ENCODE assay signal across 8 mouse cellular contexts in genomic region chr13:88822332-88822895, GRCm38 (mm10). TPM values are rescaled to one million over a fixed set of nuclear protein-coding genes. Genes with fewer than 3 reads are reported as not detected.
A peak's percentile ranks its signal among the peaks of the same experiment; 100 is the strongest.
DNase-seq lines count a peak whose midpoint lies in the region; ATAC-seq lines count a peak whose summit lies in the region.

No protein-coding gene starts in this region.

- peak; percentile 24 to 36 for DNase-seq in frontal cortex, postnatal 36 days (ENCODE audit: low spot score in 2 of 2)
- no peak for DNase-seq in frontal cortex, postnatal 10 days (ENCODE audit: low spot score in 2 of 2)
- DNase-seq in right cerebral cortex, adult 2 months (ENCODE audit: low spot score in 2 of 2), result peak; percentile 37 to 53
- DNase-seq in right cerebral cortex, postnatal 36 days (ENCODE audit: low spot score in 2 of 2), result no peak
- no peak for DNase-seq in liver, embryonic 13.5 days
- DNase-seq in cerebellum, adult 18-20 months, result no peak
- DNase-seq in ovary, postnatal 10 days (ENCODE audit: low spot score), result no peak

- no peak overlapping the region for H3K9ac ChIP-seq in liver, embryonic 13.5 days
- H3K9ac ChIP-seq in stomach, embryonic 15.5 days, result no peak overlapping the region

- no peaks in the 10 kb centered on the region for H3K36me3 ChIP-seq in liver, embryonic 13.5 days
- no peaks in the 10 kb centered on the region for H3K36me3 ChIP-seq in stomach, embryonic 15.5 days

- H3K4me3 ChIP-seq in liver, embryonic 13.5 days (replicated peaks), result peak overlapping the region; percentile 51
- peak overlapping the region; percentile 54 for H3K4me3 ChIP-seq in stomach, embryonic 15.5 days (replicated peaks)

- no peak overlapping the region for H3K27ac ChIP-seq in liver, embryonic 13.5 days
- H3K27ac ChIP-seq in stomach, embryonic 15.5 days, result no peak overlapping the region

- no peak for ATAC-seq in liver, embryonic 13.5 days (ENCODE audit: low read depth)
- ATAC-seq in stomach, embryonic 15.5 days (ENCODE audit: insufficient read depth, low FRiP score, low read depth), result no peak

- H3K27me3 ChIP-seq in liver, embryonic 13.5 days, result peaks cover 33% of the 10 kb centered on the region
- peaks cover 6% of the 10 kb centered on the region; the same call in 1 of the 2 replicates for H3K27me3 ChIP-seq in stomach, embryonic 15.5 days (replicated peaks)

- peak overlapping the region; percentile 67 for H3K4me2 ChIP-seq in liver, embryonic 13.5 days
- H3K4me2 ChIP-seq in stomach, embryonic 15.5 days, result peak overlapping the region; percentile 95

- WGBS in liver, embryonic 13.5 days (ENCODE audit: insufficient replicate concordance), result 3% methylated on average over 10 of the region's 10 CpGs
- 15% methylated on average over 10 of the region's 10 CpGs for WGBS in stomach, embryonic 15.5 days

- H3K9me3 ChIP-seq in liver, embryonic 13.5 days (replicated peaks), result no peaks in the 10 kb centered on the region
- no peaks in the 10 kb centered on the region for H3K9me3 ChIP-seq in stomach, embryonic 15.5 days

- H3K4me1 ChIP-seq in liver, embryonic 13.5 days (replicated peaks), result no peaks in the 10 kb centered on the region
- H3K4me1 ChIP-seq in stomach, embryonic 15.5 days, result no peaks in the 10 kb centered on the region

RNA-seq across cellular contexts. Expression of gene Edil3, which starts 1.1 kb away (rescaled TPM):
- polyA plus RNA-seq in liver, embryonic 13.5 days (2015; fragmentation: Nextera tagmentation; extraction: Ambion mirVana), result 0.20 and 0.28 TPM in 2 replicates
- polyA plus RNA-seq in stomach, embryonic 15.5 days (2015; fragmentation: Nextera tagmentation; extraction: Ambion mirVana), result 6.0 and 6.5 TPM in 2 replicates

Comparison
In these comparisons a context has a peak if more than half of its experiments do, and no peak if none do; other contexts are left out.
1. DNase-seq: peak in frontal cortex, postnatal 36 days (2 of 2) and right cerebral cortex, adult 2 months (2 of 2); none in frontal cortex, postnatal 10 days (0 of 2), right cerebral cortex, postnatal 36 days (0 of 2), liver, embryonic 13.5 days (single experiment), cerebellum, adult 18-20 months (0 of 2) and ovary, postnatal 10 days (single experiment).